Mouse (Mus musculus) myocyte (in vitro differentiated cells): Measurements from ENCODE around the gene D6Wsu163e.

Experiments used
- E2F4 ChIP-seq: IDR thresholded peaks from one replicate; pipeline ENCODE4 v1.6.1; 2011; ENCODE audit warnings: mild to moderate bottlenecking, control low read depth, moderate library complexity; ENCODE audit not compliant: insufficient read depth
- MAX ChIP-seq: IDR thresholded peaks from one replicate; pipeline ENCODE4 v1.6.1; 2011; ENCODE audit warnings: low read depth, mild to moderate bottlenecking, control low read depth
- MYOD1 ChIP-seq, 3 experiments: IDR thresholded peaks; one replicate each; pipeline ENCODE4 v1.6.1; 2011; ENCODE audit warnings: control low read depth in 2 of 3, low read depth in 2 of 3, mild to moderate bottlenecking in 2 of 3, moderate library complexity in 1 of 3; ENCODE audit not compliant: insufficient read length in 2 of 3, control insufficient read depth in 1 of 3
- MYOG ChIP-seq, 3 experiments: IDR thresholded peaks; one replicate each; pipeline ENCODE4 v1.6.1; 2011; ENCODE audit warnings: control low read depth in 2 of 3, low read depth in 2 of 3, mild to moderate bottlenecking in 2 of 3; ENCODE audit not compliant: insufficient read length in 2 of 3, control insufficient read depth in 1 of 3, insufficient read depth in 1 of 3
- POLR2A ChIP-seq: IDR thresholded peaks from one replicate; pipeline ENCODE4 v1.6.1; 2011; ENCODE audit warnings: low read depth, mild to moderate bottlenecking, control low read depth, moderate library complexity; ENCODE audit not compliant: insufficient read length
- POLR2AphosphoS2 ChIP-seq: IDR thresholded peaks from one replicate; pipeline ENCODE4 v1.6.1; 2011; ENCODE audit warnings: low read depth, control low read depth; ENCODE audit not compliant: insufficient read length
- REST ChIP-seq: IDR thresholded peaks from one replicate; pipeline ENCODE4 v1.6.1; 2011; ENCODE audit warnings: mild to moderate bottlenecking, control low read depth, moderate library complexity; ENCODE audit not compliant: insufficient read depth, insufficient read length
- SRF ChIP-seq: IDR thresholded peaks from one replicate; pipeline ENCODE4 v1.6.1; 2011; ENCODE audit warnings: low read depth; ENCODE audit not compliant: control insufficient read depth, insufficient read length
- USF1 ChIP-seq: IDR thresholded peaks from one replicate; pipeline ENCODE4 v1.6.1; 2011; ENCODE audit warnings: low read depth, mild to moderate bottlenecking, control low read depth, moderate library complexity

GRCm38 (mm10) chr6:126921111-126921881, 18.5 kb upstream of the D6Wsu163e start, which contains the start of gene Dyrk4:
- no peak for TF ChIP-seq POLR2A
- TF ChIP-seq MAX, result no peak
- TF ChIP-seq POLR2AphosphoS2, result no peak
- no peak for TF ChIP-seq MYOD1 (IDR thresholded peaks at IDR 0.05; ENCODE audit: control insufficient read depth in 1 of 3, insufficient read length in 2 of 3, low read depth in 2 of 3)
- TF ChIP-seq REST, result no peak
- TF ChIP-seq SRF, result no peak
- TF ChIP-seq MYOG (IDR thresholded peaks at IDR 0.05; ENCODE audit: control insufficient read depth in 1 of 3, insufficient read depth in 1 of 3, insufficient read length in 2 of 3, low read depth in 2 of 3), result no peak
- no peak for TF ChIP-seq E2F4
- TF ChIP-seq USF1, result no peak
